Mouse (Mus musculus): ENCODE measurements around the gene Lpxn.

DNA sequence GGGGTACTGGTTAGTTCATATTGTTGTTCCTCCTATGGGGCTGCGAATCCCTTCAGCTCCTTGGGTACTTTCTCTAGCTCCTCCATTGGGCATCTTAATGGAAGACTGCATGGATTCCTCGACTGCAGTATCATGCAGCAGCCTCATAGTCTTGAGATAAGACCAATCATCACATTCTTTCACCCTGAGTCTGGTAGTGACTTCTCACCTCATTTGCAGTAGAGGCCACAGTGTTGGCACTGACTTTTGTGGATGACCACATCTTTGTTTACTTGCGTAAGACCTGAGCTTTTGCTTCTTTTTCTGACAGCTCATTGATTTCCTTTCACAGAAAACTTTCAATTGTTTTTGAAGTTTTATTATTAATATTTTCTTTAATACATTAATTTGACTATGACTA lies 9.7 kb downstream of the Lpxn start:
- TF ChIP-seq POLR2A (IDR thresholded peaks at IDR 0.05; ENCODE audit: low read depth, low read length) (no peak), CTCF (IDR thresholded peaks at IDR 0.05; ENCODE audit: extremely low read depth, insufficient read depth, insufficient read length, insufficient replicate concordance) (no peak)
